Mouse (Mus musculus): ENCODE data around the gene Snx21. TPM values are rescaled to one million over a fixed set of nuclear protein-coding genes. Genes with fewer than 3 reads are reported as not detected.

Snx21 gene
- polyA plus RNA-seq (2021; fragmentation: Nextera tagmentation): 50.8 and 62.0 TPM in 2 replicates
- long read RNA-seq, experiment 1, transcript Snx21-204 (3 exons, 1,825 nt): minor isoform, 10 of 57 reads
- long read RNA-seq, experiment 1, transcript Snx21-201 (3 exons, 2,590 nt): major isoform, 15 of 57 reads
- long read RNA-seq, experiment 1, partial matches to known transcripts: 3 of 57 reads
- long read RNA-seq, experiment 1, other reads (novel, unspliced or antisense): 27 of 57 reads
- long read RNA-seq, experiment 2, transcript Snx21-204 (3 exons, 1,825 nt): major isoform, 5 of 25 reads
- long read RNA-seq, experiment 2, partial matches to known transcripts: 1 of 25 reads
- long read RNA-seq, experiment 2, other reads (novel, unspliced or antisense): 15 of 25 reads

GRCm38 (mm10) chr2:164785481-164786387 lies at the start of gene Snx21:
Gene Snx21, plus strand, starts transcription at chr2:164785823.

GRCm38 (mm10) chr2:164745843-164746479 lies 39.7 kb upstream of the Snx21 start, which contains the start of the genes Wfdc3 and Dnttip1:
Gene Wfdc3, minus strand, starts transcription at chr2:164745931.
Gene Dnttip1, plus strand, starts transcription at chr2:164745983.

GRCm38 (mm10) chr2:164769258-164770037 lies 16.2 kb upstream of the Snx21 start, which contains the start of gene Ube2c:
Gene Ube2c, plus strand, starts transcription at chr2:164769898.

GRCm38 (mm10) chr2:164779481-164780086 lies 6.0 kb upstream of the Snx21 start, which contains the start of gene Tnnc2:
Gene Tnnc2, minus strand, starts transcription at chr2:164779967.

GRCm38 (mm10) chr2:164804533-164805331 lies 19.1 kb downstream of the Snx21 start, which contains the start of the genes Acot8 and Zswim3:
Gene Acot8, minus strand, starts transcription at chr2:164804882.
Gene Zswim3, plus strand, starts transcription at chr2:164805098.

GRCm38 (mm10) chr2:164822636-164823165 lies 37.1 kb downstream of the Snx21 start, which contains the start of gene Zswim1:
Gene Zswim1, plus strand, starts transcription at chr2:164822686.

GRCm38 (mm10) chr2:164828437-164828836 lies 42.8 kb downstream of the Snx21 start, which contains the start of gene Spata25:
Gene Spata25, minus strand, starts transcription at chr2:164828537.

GRCm38 (mm10) chr2:164832748-164833301 lies 47.2 kb downstream of the Snx21 start, which contains the start of gene Ctsa:
Gene Ctsa, plus strand, starts transcription at chr2:164832873.

GRCm38 (mm10) chr2:164833314-164833959 lies 47.8 kb downstream of the Snx21 start, which contains the start of gene Neurl2:
Gene Neurl2, minus strand, starts transcription at chr2:164833456.

Other genes with a start within 250 kb of the Snx21 start
- gene Wfdc2, start 223.4 kb upstream of the Snx21 start, polyA plus RNA-seq (2021; fragmentation: Nextera tagmentation): 0.25 and 0.31 TPM in 2 replicates
- not detected in 2 replicates for gene Spint3, start 212.4 kb upstream of the Snx21 start, polyA plus RNA-seq (2021; fragmentation: Nextera tagmentation)
- not detected in 2 replicates for gene Wfdc6a, start 200.4 kb upstream of the Snx21 start, polyA plus RNA-seq (2021; fragmentation: Nextera tagmentation)
- gene Eppin, start 192.2 kb upstream of the Snx21 start, polyA plus RNA-seq (2021; fragmentation: Nextera tagmentation): not detected in 2 replicates
- not detected in 2 replicates for gene Wfdc6b, start 172.3 kb upstream of the Snx21 start, polyA plus RNA-seq (2021; fragmentation: Nextera tagmentation)
- not detected in 2 replicates for gene Wfdc8, start 172.2 kb upstream of the Snx21 start, polyA plus RNA-seq (2021; fragmentation: Nextera tagmentation)
- not detected in 2 replicates for gene Wfdc16, start 147.0 kb upstream of the Snx21 start, polyA plus RNA-seq (2021; fragmentation: Nextera tagmentation)
- gene Wfdc10, start 129.8 kb upstream of the Snx21 start, polyA plus RNA-seq (2021; fragmentation: Nextera tagmentation): not detected in 2 replicates
- not detected in 2 replicates for gene Wfdc9, start 129.2 kb upstream of the Snx21 start, polyA plus RNA-seq (2021; fragmentation: Nextera tagmentation)
- not detected in 2 replicates for gene Wfdc11, start 111.7 kb upstream of the Snx21 start, polyA plus RNA-seq (2021; fragmentation: Nextera tagmentation)
- gene Wfdc13, start 100.7 kb upstream of the Snx21 start, polyA plus RNA-seq (2021; fragmentation: Nextera tagmentation): not detected in 2 replicates
- gene Spint4, start 87.3 kb upstream of the Snx21 start, polyA plus RNA-seq (2021; fragmentation: Nextera tagmentation): not detected in 2 replicates
- not detected in 2 replicates for gene Spint5, start 70.5 kb upstream of the Snx21 start, polyA plus RNA-seq (2021; fragmentation: Nextera tagmentation)
- 3.0 and 3.1 TPM in 2 replicates for gene Wfdc3, start 39.9 kb upstream of the Snx21 start, polyA plus RNA-seq (2021; fragmentation: Nextera tagmentation)
- gene Dnttip1, start 39.8 kb upstream of the Snx21 start, polyA plus RNA-seq (2021; fragmentation: Nextera tagmentation): 5.0 and 21.1 TPM in 2 replicates
- gene Ube2c, start 15.9 kb upstream of the Snx21 start, polyA plus RNA-seq (2021; fragmentation: Nextera tagmentation): 1.3 and 1.4 TPM in 2 replicates
- 0.64 and 0.74 TPM in 2 replicates for gene Tnnc2, start 5.9 kb upstream of the Snx21 start, polyA plus RNA-seq (2021; fragmentation: Nextera tagmentation)
- gene Acot8, start 19.1 kb downstream of the Snx21 start, polyA plus RNA-seq (2021; fragmentation: Nextera tagmentation): 21.4 TPM in 2 replicates
- gene Zswim3, start 19.3 kb downstream of the Snx21 start, polyA plus RNA-seq (2021; fragmentation: Nextera tagmentation): 7.8 and 8.8 TPM in 2 replicates
- 23.2 and 23.4 TPM in 2 replicates for gene Zswim1, start 36.9 kb downstream of the Snx21 start, polyA plus RNA-seq (2021; fragmentation: Nextera tagmentation)
- gene Spata25, start 42.7 kb downstream of the Snx21 start, polyA plus RNA-seq (2021; fragmentation: Nextera tagmentation): not detected in 2 replicates
- gene Ctsa, start 47.0 kb downstream of the Snx21 start, polyA plus RNA-seq (2021; fragmentation: Nextera tagmentation): 105 and 121 TPM in 2 replicates
- gene Neurl2, start 47.6 kb downstream of the Snx21 start, polyA plus RNA-seq (2021; fragmentation: Nextera tagmentation): 3.4 and 4.6 TPM in 2 replicates
- 75.3 and 129 TPM in 2 replicates for gene Pltp, start 71.9 kb downstream of the Snx21 start, polyA plus RNA-seq (2021; fragmentation: Nextera tagmentation)
- 80.5 and 84.8 TPM in 2 replicates for gene Pcif1, start 93.5 kb downstream of the Snx21 start, polyA plus RNA-seq (2021; fragmentation: Nextera tagmentation)
- gene Zfp335, start 125.9 kb downstream of the Snx21 start, polyA plus RNA-seq (2021; fragmentation: Nextera tagmentation): 6.6 and 9.3 TPM in 2 replicates
- 0.91 and 0.93 TPM in 2 replicates for gene Mmp9, start 155.0 kb downstream of the Snx21 start, polyA plus RNA-seq (2021; fragmentation: Nextera tagmentation)
- 96.8 and 132 TPM in 2 replicates for gene Slc12a5, start 175.0 kb downstream of the Snx21 start, polyA plus RNA-seq (2021; fragmentation: Nextera tagmentation)
- 6.1 and 14.0 TPM in 2 replicates for gene Ncoa5, start 249.0 kb downstream of the Snx21 start, polyA plus RNA-seq (2021; fragmentation: Nextera tagmentation)